Mouse (Mus musculus) lung, postnatal 0 days (tissue): ENCODE measurements around the gene Gbf1.

ENCODE experiments used
- CTCF ChIP-seq: IDR thresholded peaks from 2 replicates; pipeline ENCODE4 v1.5.1; 2016; ENCODE audit warnings: antibody characterized with exemption, mild to moderate bottlenecking
- EP300 ChIP-seq: IDR thresholded peaks from 2 replicates; pipeline ENCODE4 v1.6.1; 2016; ENCODE audit warnings: antibody characterized with exemption, mild to moderate bottlenecking, control low read depth

DNA sequence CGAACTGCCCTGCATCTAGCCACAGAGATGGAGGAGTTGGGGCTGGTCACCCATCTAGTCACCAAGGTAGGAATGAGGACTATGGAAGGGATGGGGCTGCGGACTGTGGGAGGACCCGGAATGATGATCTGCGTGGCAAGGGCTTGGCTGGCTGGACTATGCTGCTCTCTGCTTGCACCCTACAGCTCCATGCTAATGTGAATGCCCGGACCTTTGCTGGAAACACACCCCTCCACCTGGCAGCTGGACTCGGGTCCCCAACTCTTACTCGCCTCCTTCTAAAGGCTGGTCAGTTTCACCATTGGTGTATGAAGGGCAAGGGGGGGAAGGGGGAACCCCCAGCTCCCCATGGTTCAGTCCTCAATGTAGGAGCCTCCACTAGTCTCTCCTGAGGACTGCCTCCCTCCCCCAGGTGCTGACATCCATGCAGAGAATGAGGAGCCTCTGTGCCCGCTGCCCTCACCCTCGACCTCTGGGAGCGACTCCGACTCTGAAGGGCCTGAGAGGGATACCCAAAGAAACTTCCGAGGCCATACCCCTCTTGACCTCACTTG lies 158.1 kb downstream of the Gbf1 start:
- no peak for TF ChIP-seq CTCF
- no peak for TF ChIP-seq EP300
